Mouse (Mus musculus) cortical plate, adult 2 months (tissue): Measurements from ENCODE around the gene Slc25a48.

Source experiments
- CTCF ChIP-seq: fragments of 200-500 bp; IDR thresholded peaks from 2 replicates; pipeline ENCODE4 v1.5.1; 2011; ENCODE audit warnings: mild to moderate bottlenecking, control low read depth, low read length; ENCODE audit not compliant: insufficient read depth; ENCODE audit errors: extremely low read depth
- POLR2A ChIP-seq: fragments of 200-500 bp; IDR thresholded peaks from 2 replicates; pipeline ENCODE4 v1.6.1; 2011; ENCODE audit warnings: mild to moderate bottlenecking, low read length, control low read depth; ENCODE audit not compliant: insufficient read depth; ENCODE audit errors: extremely low read depth

- no peak for TF ChIP-seq CTCF
- TF ChIP-seq POLR2A: no peak
These were observed 78.2 kb downstream of the Slc25a48 start for GRCm38 (mm10) chr13:56516311-56516710.
